Mouse (Mus musculus): ENCODE measurements around the gene Olfr498.

Olfr498 gene

GRCm38 (mm10) chr7:108465026-108465425 is at the start of gene Olfr498:
Gene Olfr498 (plus strand): TSS chr7:108465326.
- DNase-seq (ENCODE audit: extremely low read depth, insufficient read length, low spot score): no peak

DNA sequence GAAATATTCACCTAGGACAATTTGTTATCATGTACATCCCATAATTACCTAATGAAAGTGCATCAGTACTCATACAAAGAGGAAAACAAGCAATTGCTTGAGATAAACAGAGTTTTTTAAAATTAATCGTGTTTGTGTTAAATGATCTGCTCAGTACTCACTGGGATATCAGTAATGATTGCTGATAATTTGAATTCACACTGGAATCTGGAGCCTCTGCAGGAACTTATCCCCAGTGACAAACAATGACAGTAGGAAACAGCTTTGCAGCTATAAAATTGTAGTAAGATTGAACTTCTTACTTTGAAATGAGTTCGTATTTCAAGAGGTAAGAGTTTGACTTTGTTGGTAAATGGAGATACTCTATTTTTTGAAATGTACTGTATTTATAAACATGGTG is 45.0 kb upstream of the Olfr498 start, which contains the start of gene Olfr497:
TSS of gene Olfr497 (plus strand) at position 301 of the 400 bp plus-strand sequence.
- no peak for DNase-seq (ENCODE audit: extremely low read depth, insufficient read length, low spot score)
